Mouse (Mus musculus): Measurements from ENCODE around the gene Paxip1. TPM values are rescaled to one million over a fixed set of nuclear protein-coding genes. Genes with fewer than 3 reads are reported as not detected.

Gene Paxip1
- polyA plus RNA-seq (2015; fragmentation: Nextera tagmentation; extraction: Ambion mirVana), result 8.1 and 8.7 TPM in 2 replicates

GRCm38 (mm10) chr5:27791303-27792172 lies at the start of gene Paxip1:
TSS of gene Paxip1 (minus strand) at chr5:27791691.

Other genes with a start within 250 kb of the Paxip1 start
- not detected in 2 replicates for gene Htr5a, start 50.5 kb upstream of the Paxip1 start, polyA plus RNA-seq (2015; fragmentation: Nextera tagmentation; extraction: Ambion mirVana)